Mouse (Mus musculus): ENCODE measurements around the gene Atg7. TPM values are rescaled to one million over a fixed set of nuclear protein-coding genes. Genes with fewer than 3 reads are reported as not detected.
A peak's percentile ranks its signal among the peaks of the same experiment; 100 is the strongest.

Atg7 gene
- polyA plus RNA-seq, 1 experiment from 2014 or later: 21.6 TPM

DNA sequence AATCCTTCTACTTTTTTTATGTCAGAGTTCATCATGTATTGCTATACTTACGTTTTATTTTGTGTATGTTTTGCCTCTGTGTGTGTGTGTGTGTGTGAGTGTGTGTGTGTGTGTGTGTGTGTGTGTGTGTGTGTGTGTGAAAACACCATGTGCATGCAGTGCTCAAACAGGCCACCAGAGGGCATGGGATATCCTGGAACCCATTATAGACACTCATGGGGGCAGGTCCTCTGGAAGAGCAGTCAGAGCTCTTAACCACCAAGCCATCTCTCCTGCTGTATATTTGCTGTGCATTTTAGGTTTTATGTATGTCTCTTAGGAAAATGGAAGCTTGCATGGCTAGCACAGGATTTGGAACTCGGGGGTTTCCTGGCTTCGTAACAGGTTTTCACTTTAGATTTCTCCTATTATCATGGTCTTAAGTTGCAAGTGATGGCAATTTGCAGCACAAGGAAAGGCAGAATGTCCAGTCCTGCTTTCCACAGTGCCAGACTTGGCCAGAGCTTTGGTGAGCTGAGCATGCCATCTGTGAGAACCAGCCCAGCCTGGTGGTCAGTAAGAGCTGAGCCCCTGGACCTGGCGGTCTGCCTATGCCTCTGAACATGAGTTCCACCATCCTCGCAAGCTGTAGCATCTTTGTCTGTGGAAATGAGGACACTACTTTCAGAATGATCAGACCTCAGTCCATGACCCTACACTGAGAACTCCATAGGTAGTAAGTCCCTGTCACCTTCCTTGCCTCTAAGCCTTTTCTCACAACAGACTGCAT, 172.2 kb downstream of the Atg7 start:
- Histone ChIP-seq H3K9ac (no peak overlapping the region), H3K36me3 (ENCODE audit: insufficient read depth) (no peaks in the 10 kb centered on the region), H3K4me1 (ENCODE audit: insufficient read depth) (peaks cover 4% of the 10 kb centered on the region), H3K4me3 (ENCODE audit: low read depth, low read length) (no peak overlapping the region), H3K27me3 (ENCODE audit: insufficient read depth, low read length) (no peaks in the 10 kb centered on the region), H3K27ac (ENCODE audit: low read depth) (no peak overlapping the region), H3K4me2 (no peak overlapping the region), H3K9me3 (ENCODE audit: low read depth, low read length) (no peaks in the 10 kb centered on the region)
- no peak for ATAC-seq (ENCODE audit: insufficient read depth)
- no peak for DNase-seq
- WGBS: 89% methylated on average over 5 of the region's 5 CpGs
- TF ChIP-seq CTCF (IDR thresholded peaks at IDR 0.05; ENCODE audit: low read depth): peak; percentile 66

DNA sequence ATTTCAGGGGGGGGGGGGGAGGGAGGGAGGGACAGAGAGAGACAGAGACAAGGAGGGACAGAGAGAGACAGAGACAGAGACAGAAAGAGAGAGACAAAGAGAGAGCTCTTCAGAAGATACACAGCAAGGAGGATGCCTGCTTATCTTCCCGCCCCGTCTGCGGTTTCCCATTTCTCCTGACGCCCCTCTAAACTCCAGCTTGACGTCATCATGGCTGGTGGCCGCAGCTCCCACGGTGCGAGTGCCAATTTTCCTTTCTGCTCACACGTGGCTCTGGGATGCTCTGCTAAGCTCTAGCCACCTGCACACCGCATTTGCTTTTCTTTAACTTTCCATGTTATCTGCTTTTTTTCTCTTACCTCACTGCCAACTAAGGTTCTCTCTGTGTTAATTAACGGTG, 175.1 kb downstream of the Atg7 start:
- ATAC-seq (ENCODE audit: insufficient read depth): no peak
- peak overlapping the region; percentile 19; the same call in 1 of the 2 replicates for H3K27ac ChIP-seq (ENCODE audit: low read depth)
- 20% methylated on average over 11 of the region's 11 CpGs for WGBS
- no peak overlapping the region for H3K9ac ChIP-seq
- TF ChIP-seq CTCF (IDR thresholded peaks at IDR 0.05; ENCODE audit: low read depth): no peak
- DNase-seq: peak; percentile 74
- no peaks in the 10 kb centered on the region for H3K27me3 ChIP-seq (ENCODE audit: insufficient read depth, low read length)
- H3K9me3 ChIP-seq (ENCODE audit: low read depth, low read length): no peaks in the 10 kb centered on the region
- no peak overlapping the region for H3K4me3 ChIP-seq (ENCODE audit: low read depth, low read length)
- peaks cover 17% of the 10 kb centered on the region for H3K4me1 ChIP-seq (ENCODE audit: insufficient read depth)
- H3K4me2 ChIP-seq: no peak overlapping the region
- no peaks in the 10 kb centered on the region for H3K36me3 ChIP-seq (ENCODE audit: insufficient read depth)

DNA sequence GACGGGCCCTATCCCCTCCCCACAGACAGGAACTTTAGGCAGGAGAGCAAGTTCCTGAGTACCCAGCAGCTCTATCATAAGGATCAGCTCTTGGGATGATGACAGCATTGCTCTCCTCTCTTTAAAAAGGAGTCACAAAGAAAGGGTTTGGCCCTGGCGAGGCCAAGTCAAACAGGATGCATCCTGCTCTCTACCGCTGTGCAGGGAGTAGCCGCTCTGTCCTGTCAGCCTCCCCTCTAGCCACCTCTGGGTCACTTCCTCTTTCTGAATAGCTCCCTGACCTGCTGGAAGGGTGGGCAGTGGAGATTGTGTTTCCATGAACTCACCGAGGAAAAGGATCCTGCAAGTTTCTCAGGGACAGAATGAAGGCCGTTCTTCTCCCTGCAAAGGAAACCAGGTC, 175.6 kb downstream of the Atg7 start:
- Histone ChIP-seq H3K9ac (no peak overlapping the region), H3K27ac (ENCODE audit: low read depth) (peak overlapping the region; percentile 19; the same call in 1 of the 2 replicates), H3K4me3 (ENCODE audit: low read depth, low read length) (no peak overlapping the region), H3K27me3 (ENCODE audit: insufficient read depth, low read length) (no peaks in the 10 kb centered on the region), H3K4me1 (ENCODE audit: insufficient read depth) (peaks cover 17% of the 10 kb centered on the region), H3K36me3 (ENCODE audit: insufficient read depth) (no peaks in the 10 kb centered on the region), H3K4me2 (no peak overlapping the region), H3K9me3 (ENCODE audit: low read depth, low read length) (no peaks in the 10 kb centered on the region)
- ATAC-seq (ENCODE audit: insufficient read depth) (peak; percentile 51; the same call in 1 of the 2 replicates), DNase-seq (no peak)
- WGBS: 35% methylated on average over 6 of the region's 6 CpGs
- TF ChIP-seq CTCF (IDR thresholded peaks at IDR 0.05; ENCODE audit: low read depth): no peak

DNA sequence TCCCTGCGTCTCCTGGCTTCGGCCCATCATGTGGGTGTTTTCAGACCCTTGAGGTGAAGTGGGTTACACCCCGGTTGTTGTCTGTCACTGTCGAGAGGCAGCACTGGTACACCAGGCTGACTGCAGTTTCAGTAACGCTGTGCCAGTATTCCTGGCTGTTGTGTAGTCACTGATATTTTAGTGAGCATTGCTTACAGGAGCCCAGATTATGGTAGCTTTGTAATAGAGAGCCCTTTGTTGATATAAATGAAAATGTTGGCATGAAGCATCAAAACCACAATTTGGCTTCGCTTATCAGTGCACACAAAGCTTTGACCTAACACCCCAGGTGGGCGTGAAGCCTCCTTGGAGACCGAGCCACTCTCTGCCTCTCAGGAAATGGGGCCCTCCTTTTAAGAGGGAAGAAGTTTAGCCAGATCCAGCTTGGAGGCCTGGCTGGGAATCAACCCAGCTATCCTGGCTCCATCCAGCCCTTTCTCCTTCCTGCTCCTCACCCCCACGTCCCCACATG, 177.1 kb downstream of the Atg7 start:
- 33% methylated on average over 9 of the region's 9 CpGs for WGBS
- TF ChIP-seq CTCF (IDR thresholded peaks at IDR 0.05; ENCODE audit: low read depth): no peak
- Histone ChIP-seq H3K9me3 (ENCODE audit: low read depth, low read length) (no peaks in the 10 kb centered on the region), H3K36me3 (ENCODE audit: insufficient read depth) (no peaks in the 10 kb centered on the region), H3K9ac (no peak overlapping the region), H3K27me3 (ENCODE audit: insufficient read depth, low read length) (no peaks in the 10 kb centered on the region), H3K4me1 (ENCODE audit: insufficient read depth) (peaks cover 17% of the 10 kb centered on the region), H3K27ac (ENCODE audit: low read depth) (peak overlapping the region; percentile 77), H3K4me3 (ENCODE audit: low read depth, low read length) (no peak overlapping the region), H3K4me2 (no peak overlapping the region)
- DNase-seq (peak; percentile 54), ATAC-seq (ENCODE audit: insufficient read depth) (no peak)

DNA sequence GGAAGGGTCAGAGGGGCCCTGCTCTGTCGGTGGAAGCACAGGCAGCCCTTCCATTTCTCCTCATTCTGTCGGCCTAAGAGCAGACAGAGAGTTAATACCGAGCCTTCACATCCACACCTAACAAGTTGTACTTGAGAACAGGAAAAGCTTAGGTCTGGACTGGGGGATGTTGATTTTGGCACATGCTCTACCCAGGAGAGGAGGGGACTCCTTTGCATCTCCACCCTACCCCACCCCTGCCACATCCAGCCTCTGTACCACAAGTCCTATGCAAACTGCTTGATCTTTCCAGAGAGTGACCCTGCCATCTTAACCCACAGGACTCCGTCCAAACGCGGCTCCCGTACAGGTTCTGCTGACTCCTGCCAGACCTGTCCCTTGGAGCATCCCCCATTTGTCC, 178.7 kb downstream of the Atg7 start:
- Histone ChIP-seq H3K4me2 (no peak overlapping the region), H3K27me3 (ENCODE audit: insufficient read depth, low read length) (no peaks in the 10 kb centered on the region), H3K4me3 (ENCODE audit: low read depth, low read length) (no peak overlapping the region), H3K4me1 (ENCODE audit: insufficient read depth) (peaks cover 17% of the 10 kb centered on the region), H3K9me3 (ENCODE audit: low read depth, low read length) (no peaks in the 10 kb centered on the region), H3K27ac (ENCODE audit: low read depth) (peak overlapping the region; percentile 21; the same call in 1 of the 2 replicates), H3K9ac (no peak overlapping the region), H3K36me3 (ENCODE audit: insufficient read depth) (no peaks in the 10 kb centered on the region)
- WGBS: 53% methylated on average over 7 of the region's 7 CpGs
- ATAC-seq (ENCODE audit: insufficient read depth): peak; percentile 36; the same call in 1 of the 2 replicates
- DNase-seq: no peak
- TF ChIP-seq CTCF (IDR thresholded peaks at IDR 0.05; ENCODE audit: low read depth): no peak

DNA sequence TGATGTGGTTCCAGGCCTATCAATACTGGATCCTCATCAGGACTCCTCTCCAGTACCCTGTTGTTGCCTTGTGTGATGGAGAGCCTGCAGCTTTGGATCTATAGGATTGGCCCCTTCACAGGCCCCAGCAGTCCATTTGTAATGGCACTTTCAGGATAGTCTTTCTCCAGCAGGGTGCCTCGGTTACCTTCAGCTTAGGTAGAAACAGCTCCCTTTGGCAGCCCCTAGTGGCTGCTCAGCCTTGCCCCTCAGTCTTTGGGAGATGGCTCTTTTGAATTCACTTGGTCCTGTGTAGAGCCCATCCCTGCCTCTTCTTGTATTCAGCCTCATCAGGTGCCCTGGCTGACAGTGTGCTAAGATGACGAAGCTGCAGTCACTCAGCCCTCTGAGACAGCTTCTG, 184.0 kb downstream of the Atg7 start:
- H3K4me1 ChIP-seq (ENCODE audit: insufficient read depth): no peaks in the 10 kb centered on the region; the same call in 1 of the 2 replicates
- 69% methylated on average over 2 of the region's 2 CpGs for WGBS

DNA sequence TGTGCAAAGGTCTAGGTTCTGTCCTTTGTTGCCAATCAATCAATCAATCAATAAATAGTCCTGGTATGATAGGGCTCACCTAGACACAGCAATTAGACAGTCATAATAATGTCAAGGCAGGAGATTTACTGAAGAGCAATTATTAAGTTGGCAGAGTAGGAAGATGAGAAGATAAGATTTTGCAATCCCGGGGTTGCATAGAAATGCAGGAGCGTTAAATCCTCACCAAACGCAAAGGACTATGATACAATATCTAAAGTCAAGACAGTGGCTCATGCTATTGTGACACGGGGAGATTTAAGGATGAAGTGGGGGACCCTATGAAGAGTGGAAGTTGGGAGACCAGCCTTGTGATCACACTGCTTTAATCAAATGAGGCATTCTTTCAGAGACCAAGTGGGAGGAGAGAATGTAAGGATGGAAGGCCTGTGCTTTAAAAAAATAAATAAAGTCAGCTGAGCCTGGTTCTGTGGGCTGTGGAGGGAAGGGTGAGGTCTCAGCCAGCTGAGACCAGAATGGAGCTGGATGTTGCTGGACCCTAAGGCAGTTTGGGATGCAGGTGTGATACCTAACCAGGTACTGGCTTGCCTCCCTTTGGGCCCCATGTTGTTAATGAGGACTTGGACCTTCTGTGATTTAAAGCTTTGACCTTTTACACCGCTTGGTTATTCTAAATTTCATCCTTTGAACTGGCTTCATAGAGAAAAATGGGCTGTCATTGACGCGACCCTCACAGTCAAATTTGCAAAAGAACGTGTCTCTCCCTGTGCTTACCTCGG, 187.0 kb downstream of the Atg7 start:
- WGBS: 70% methylated on average over 9 of the region's 9 CpGs
- no peak for DNase-seq
- Histone ChIP-seq H3K4me3 (ENCODE audit: low read depth, low read length) (no peak overlapping the region), H3K4me2 (no peak overlapping the region), H3K27ac (ENCODE audit: low read depth) (no peak overlapping the region), H3K9ac (no peak overlapping the region), H3K9me3 (ENCODE audit: low read depth, low read length) (no peaks in the 10 kb centered on the region), H3K4me1 (ENCODE audit: insufficient read depth) (peaks cover 15% of the 10 kb centered on the region), H3K27me3 (ENCODE audit: insufficient read depth, low read length) (no peaks in the 10 kb centered on the region), H3K36me3 (ENCODE audit: insufficient read depth) (no peaks in the 10 kb centered on the region)
- no peak for ATAC-seq (ENCODE audit: insufficient read depth)
- no peak for TF ChIP-seq CTCF (IDR thresholded peaks at IDR 0.05; ENCODE audit: low read depth)

More for the DNA sequence above, 184.0 kb downstream of the Atg7 start:
- DNase-seq: no peak
- Histone ChIP-seq H3K27ac (ENCODE audit: low read depth) (no peak overlapping the region), H3K4me3 (ENCODE audit: low read depth, low read length) (no peak overlapping the region), H3K4me2 (no peak overlapping the region), H3K36me3 (ENCODE audit: insufficient read depth) (no peaks in the 10 kb centered on the region), H3K9ac (no peak overlapping the region), H3K27me3 (ENCODE audit: insufficient read depth, low read length) (no peaks in the 10 kb centered on the region), H3K9me3 (ENCODE audit: low read depth, low read length) (no peaks in the 10 kb centered on the region)
- peak; percentile 18; the same call in 1 of the 2 replicates for TF ChIP-seq CTCF (IDR thresholded peaks at IDR 0.05; ENCODE audit: low read depth)
- ATAC-seq (ENCODE audit: insufficient read depth): no peak
